9 mouse cellular contexts compared by ENCODE assay signal in genomic region chr2:152089078-152089477, GRCm38 (mm10). TPM values are rescaled to one million over a fixed set of nuclear protein-coding genes. Genes with fewer than 3 reads are reported as not detected.
DNase-seq lines count a peak whose midpoint lies in the region; ATAC-seq and TF ChIP-seq lines count a peak whose summit lies in the region.
"Had no signal": no experiment of that assay in that cellular context is flagged by ENCODE, and none has a peak within 500 bp of the region (broad histone marks: within the 10 kb centered on the region; RNA-seq: fewer than 3 reads in every experiment).

No protein-coding gene starts in this region.

- peak overlapping the region; percentile 15 for H3K4me2 ChIP-seq in midbrain, embryonic 13.5 days (replicated peaks)
- H3K4me2 ChIP-seq: liver, embryonic 13.5 days had no signal

- no peaks in the 10 kb centered on the region for H3K9me3 ChIP-seq in ES-Bruce4 (replicated peaks; ENCODE audit: control insufficient read depth, insufficient read depth, low read length, poor library complexity, severe bottlenecking)
- H3K9me3 ChIP-seq in midbrain, embryonic 13.5 days: no peaks in the 10 kb centered on the region
- H3K9me3 ChIP-seq: liver, embryonic 13.5 days had no signal

- 9% methylated on average over 4 of the region's 4 CpGs for WGBS in midbrain, embryonic 13.5 days

- H3K9ac ChIP-seq in ES-Bruce4 (ENCODE audit: low read depth, poor library complexity, severe bottlenecking): no peak overlapping the region
- H3K9ac ChIP-seq in midbrain, embryonic 13.5 days (replicated peaks): no peak overlapping the region
- H3K9ac ChIP-seq: liver, embryonic 13.5 days had no signal

- TF ChIP-seq POLR2A in ES-Bruce4 (IDR thresholded peaks at IDR 0.05; ENCODE audit: insufficient read depth, low read length): no peak

- DNase-seq in layer of hippocampus, adult 2 months (ENCODE audit: low spot score in 2 of 2): peak in 1 of 2 experiments; percentile 70
- no peak for DNase-seq in layer of hippocampus, adult 9-10 months (ENCODE audit: low spot score)
- peak; percentile 82 for DNase-seq in ZHBTc4 (ENCODE audit: low read depth, low spot score)
- peak; percentile 71 for DNase-seq in embryo, embryonic 10 days (ENCODE audit: low spot score)
- DNase-seq in kidney, postnatal 14 days: peak; percentile 52
- DNase-seq in ovary, postnatal 36 days (ENCODE audit: low spot score): no peak
- DNase-seq: liver, embryonic 13.5 days had no signal

- peak; percentile 96 for TF ChIP-seq CTCF in layer of hippocampus, adult 2 months (conservative IDR thresholded peaks at IDR 0.05)
- peak; percentile 74 for TF ChIP-seq CTCF in ES-Bruce4 (IDR thresholded peaks at IDR 0.05; ENCODE audit: low read depth, low read length)

- no peak for ATAC-seq in midbrain, embryonic 13.5 days

- no peaks in the 10 kb centered on the region for H3K36me3 ChIP-seq in ES-Bruce4 (ENCODE audit: control insufficient read depth, insufficient read depth, low read length, poor library complexity, severe bottlenecking)
- peaks cover 58% of the 10 kb centered on the region for H3K36me3 ChIP-seq in midbrain, embryonic 13.5 days
- H3K36me3 ChIP-seq: liver, embryonic 13.5 days had no signal

- peaks cover 6% of the 10 kb centered on the region for H3K4me1 ChIP-seq in ES-Bruce4 (ENCODE audit: control insufficient read depth, insufficient read depth, low read length)
- peaks cover 96% of the 10 kb centered on the region for H3K4me1 ChIP-seq in midbrain, embryonic 13.5 days (replicated peaks)

- TF ChIP-seq EP300 in ES-Bruce4 (IDR thresholded peaks at IDR 0.05; ENCODE audit: insufficient read depth, low read depth, low read length): no peak

- no peak overlapping the region for H3K4me3 ChIP-seq in layer of hippocampus, adult 2 months
- no peak overlapping the region for H3K4me3 ChIP-seq in ES-Bruce4 (ENCODE audit: low read depth, low read length)
- no peak overlapping the region for H3K4me3 ChIP-seq in midbrain, embryonic 13.5 days (replicated peaks)
- H3K4me3 ChIP-seq: liver, embryonic 13.5 days had no signal

- no peak overlapping the region for H3K27ac ChIP-seq in layer of hippocampus, adult 2 months
- no peak overlapping the region for H3K27ac ChIP-seq in ES-Bruce4 (ENCODE audit: insufficient read depth, low read length)
- H3K27ac ChIP-seq in midbrain, embryonic 13.5 days: 0 out of 2 replicates have a peak overlapping the region, but pooled peaks have one; percentile 15
- H3K27ac ChIP-seq: liver, embryonic 13.5 days had no signal

- H3K27me3 ChIP-seq in ES-Bruce4 (ENCODE audit: control insufficient read depth, insufficient read depth, low read length, poor library complexity, severe bottlenecking): no peaks in the 10 kb centered on the region
- peaks cover 19% of the 10 kb centered on the region for H3K27me3 ChIP-seq in midbrain, embryonic 13.5 days

RNA-seq across cellular contexts. Expression of gene Scrt2, which starts 7.7 kb away (rescaled TPM):
- 10 to 100 TPM; 24.4 to 25.4 TPM for total RNA-seq in layer of hippocampus, adult 2 months (2021)
- polyA plus RNA-seq in ES-Bruce4 (2011; ENCODE audit: insufficient read depth, insufficient read length, low read depth, missing spikeins): 0.18 and 0.32 TPM in 2 replicates
- polyA plus RNA-seq in midbrain, embryonic 13.5 days (2015; fragmentation: Nextera tagmentation; extraction: Ambion mirVana): 16.3 and 20.0 TPM in 2 replicates
- polyA plus RNA-seq: liver, embryonic 13.5 days had no signal

RNA-seq across cellular contexts. Expression of gene Srxn1, which starts 16.2 kb away (rescaled TPM):
- 10 to 100 TPM; 76.0 to 80.6 TPM for total RNA-seq in layer of hippocampus, adult 2 months (2021)
- polyA plus RNA-seq in ES-Bruce4 (2011; ENCODE audit: insufficient read depth, insufficient read length, low read depth, missing spikeins): 18.1 TPM in 2 replicates
- polyA plus RNA-seq in midbrain, embryonic 13.5 days (2015; fragmentation: Nextera tagmentation; extraction: Ambion mirVana): 13.4 and 14.9 TPM in 2 replicates

RNA-seq across cellular contexts. Expression of gene Tcf15, which starts 54.3 kb away (rescaled TPM):
- 1 to 10 TPM; 2.7 to 5.1 TPM for total RNA-seq in layer of hippocampus, adult 2 months (2021)
- 8.3 and 8.5 TPM in 2 replicates for polyA plus RNA-seq in ES-Bruce4 (2011; ENCODE audit: insufficient read depth, insufficient read length, low read depth, missing spikeins)
- 1.0 and 1.8 TPM in 2 replicates for polyA plus RNA-seq in midbrain, embryonic 13.5 days (2015; fragmentation: Nextera tagmentation; extraction: Ambion mirVana)

Comparison
In these comparisons a context has a peak if more than half of its experiments do, and no peak if none do; other contexts are left out.
1. DNase-seq: peak in ZHBTc4 (single experiment), embryo, embryonic 10 days (single experiment) and kidney, postnatal 14 days (single experiment); none in layer of hippocampus, adult 9-10 months (single experiment) and ovary, postnatal 36 days (single experiment).
2. RNA of gene Scrt2, which starts 7.7 kb away (polyA plus RNA-seq): 16.3 to 20.0 TPM in midbrain, embryonic 13.5 days; 0.18 to 0.32 TPM in ES-Bruce4; every median in the first group is over 10 times any median in the second.